Mouse (Mus musculus) limb, embryonic 15.5 days (tissue): Measurements from ENCODE around the gene Enkd1. TPM values are rescaled to one million over a fixed set of nuclear protein-coding genes. Genes with fewer than 3 reads are reported as not detected.

Experiments used
- ATAC-seq: fragments of 200-750 bp; cut with Nextera tagmentation; 2 replicates; pipeline ENCODE4 v1.8.0; 2017; ENCODE audit warnings: low read depth, moderate TSS enrichment; ENCODE audit not compliant: insufficient number of reproducible peaks, low FRiP score, low TSS enrichment
- H3K27ac ChIP-seq: fragments of 300-500 bp; sonication (generic); 2 replicates; pipeline ENCODE4 v1.5.1; 2015; ENCODE audit warnings: moderate library complexity, mild to moderate bottlenecking, inconsistent platforms
- H3K27me3 ChIP-seq: fragments of 300-500 bp; sonication (generic); 2 replicates; pipeline ENCODE4 v1.6.1; 2015; ENCODE audit warnings: inconsistent platforms
- H3K36me3 ChIP-seq: fragments of 300-500 bp; sonication (generic); 2 replicates; pipeline ENCODE4 v1.6.1; 2015; ENCODE audit warnings: inconsistent platforms
- H3K4me1 ChIP-seq: fragments of 300-500 bp; sonication (generic); 2 replicates; pipeline ENCODE4 v1.6.1; 2015; ENCODE audit warnings: inconsistent platforms
- H3K4me2 ChIP-seq: fragments of 300-500 bp; sonication (generic); 2 replicates; pipeline ENCODE4 v1.6.1; 2015; ENCODE audit warnings: mild to moderate bottlenecking, inconsistent platforms
- H3K4me3 ChIP-seq: fragments of 300-500 bp; sonication (generic); 2 replicates; pipeline ENCODE4 v1.5.1; 2015; ENCODE audit warnings: mild to moderate bottlenecking, inconsistent platforms
- H3K9ac ChIP-seq: fragments of 300-500 bp; sonication (generic); 2 replicates; pipeline ENCODE4 v1.6.1; 2015; ENCODE audit warnings: inconsistent platforms
- H3K9me3 ChIP-seq: fragments of 300-500 bp; sonication (generic); 2 replicates; pipeline ENCODE4 v1.6.1; 2016; ENCODE audit warnings: inconsistent platforms
- WGBS: fragments of 180-500 bp; shearing (Covaris S2); methylation state at CpG from one replicate; pipeline ENCODE4 v1.1.7; 2015; 5-methylcytosine and 5-hydroxymethylcytosine counted together
- polyA plus RNA-seq: library from polyadenylated mRNA; unstranded; fragments of >200 nt; fragmentation: Nextera tagmentation; extraction: Ambion mirVana; gene quantifications from 2 replicates; pipeline ENCODE4 v1.2.1, GENCODE M21; 2015

Gene Enkd1
- polyA plus RNA-seq, 1 experiment from 2014 or later = 21.7 TPM

DNA sequence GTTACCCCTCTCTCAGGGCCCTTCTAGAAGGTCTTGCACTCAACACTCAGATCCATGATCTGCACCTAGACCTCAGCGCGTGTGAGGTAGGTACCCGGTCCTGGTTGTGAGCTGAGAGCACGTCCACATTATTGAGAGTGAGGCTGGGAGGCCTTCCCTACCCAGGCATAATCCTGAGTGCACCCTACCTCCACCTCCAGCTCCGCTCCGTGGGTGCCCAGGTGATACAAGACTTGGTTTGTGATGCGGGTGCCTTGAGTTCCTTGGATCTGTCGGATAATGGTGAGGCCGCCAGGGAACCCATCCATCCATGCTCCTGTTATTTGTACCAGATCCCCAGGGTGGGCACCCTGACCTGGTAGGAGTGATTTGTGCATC is 18.0 kb downstream of the Enkd1 start:
- Histone ChIP-seq H3K4me3 (no peak overlapping the region), H3K9me3 (no peaks in the 10 kb centered on the region), H3K27ac (no peak overlapping the region), H3K4me1 (peaks cover 24% of the 10 kb centered on the region), H3K4me2 (no peak overlapping the region), H3K27me3 (peaks cover 10% of the 10 kb centered on the region), H3K9ac (no peak overlapping the region), H3K36me3 (no peaks in the 10 kb centered on the region)
- WGBS = 89% methylated on average over 9 of the region's 9 CpGs
- ATAC-seq = no peak

GRCm38 (mm10) chr8:105689256-105689982 is 18.6 kb downstream of the Enkd1 start:
- no peak for ATAC-seq
- Histone ChIP-seq H3K27ac (no peak overlapping the region), H3K4me1 (peaks cover 22% of the 10 kb centered on the region), H3K27me3 (peaks cover 5% of the 10 kb centered on the region), H3K9ac (no peak overlapping the region), H3K36me3 (0 out of 2 replicates have a peak, but pooled peaks cover 4% of the 10 kb centered on the region), H3K4me3 (no peak overlapping the region), H3K9me3 (no peaks in the 10 kb centered on the region), H3K4me2 (no peak overlapping the region)
- 59% methylated on average over 35 of the region's 35 CpGs for WGBS

DNA sequence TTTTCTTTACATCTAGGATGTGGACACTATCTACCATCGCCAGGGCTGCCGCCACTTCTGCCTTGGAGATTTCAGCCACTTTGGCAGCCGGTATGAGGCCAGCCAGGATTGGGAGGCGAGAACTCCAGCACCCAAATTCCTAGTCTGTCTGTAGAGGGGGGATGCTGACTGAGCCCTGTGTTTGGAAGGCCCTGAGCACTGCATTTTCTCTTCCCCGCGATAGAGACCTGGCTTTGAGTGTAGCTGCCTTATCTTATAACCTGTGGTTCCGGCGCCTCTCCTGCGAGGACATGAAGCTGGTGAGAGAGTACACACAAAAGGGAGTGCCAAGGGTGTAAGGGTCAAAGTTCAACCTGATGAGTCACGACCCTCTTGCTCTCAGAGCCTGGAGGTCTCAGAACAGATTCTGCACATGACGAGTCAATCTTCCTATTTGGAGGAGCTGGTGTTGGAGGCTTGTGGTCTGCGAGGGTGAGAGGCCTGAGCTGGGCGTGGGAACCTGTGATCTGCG is 19.7 kb downstream of the Enkd1 start:
- peaks cover 16% of the 10 kb centered on the region for H3K36me3 ChIP-seq
- ATAC-seq = no peak
- H3K4me1 ChIP-seq = peaks cover 12% of the 10 kb centered on the region
- H3K9me3 ChIP-seq = no peaks in the 10 kb centered on the region
- H3K9ac ChIP-seq = no peak overlapping the region
- no peak overlapping the region for H3K27ac ChIP-seq
- no peak overlapping the region for H3K4me2 ChIP-seq
- no peak overlapping the region for H3K4me3 ChIP-seq
- WGBS = 69% methylated on average over 14 of the region's 14 CpGs
- H3K27me3 ChIP-seq = no peaks in the 10 kb centered on the region; the same call in 1 of the 2 replicates

GRCm38 (mm10) chr8:105687512-105687911 is 20.5 kb downstream of the Enkd1 start:
- Histone ChIP-seq H3K9me3 (no peaks in the 10 kb centered on the region), H3K4me2 (no peak overlapping the region), H3K27ac (no peak overlapping the region), H3K9ac (no peak overlapping the region), H3K27me3 (no peaks in the 10 kb centered on the region; the same call in 1 of the 2 replicates), H3K36me3 (peaks cover 23% of the 10 kb centered on the region), H3K4me3 (no peak overlapping the region), H3K4me1 (peaks cover 12% of the 10 kb centered on the region)
- ATAC-seq = no peak
- 63% methylated on average over 8 of the region's 8 CpGs for WGBS

DNA sequence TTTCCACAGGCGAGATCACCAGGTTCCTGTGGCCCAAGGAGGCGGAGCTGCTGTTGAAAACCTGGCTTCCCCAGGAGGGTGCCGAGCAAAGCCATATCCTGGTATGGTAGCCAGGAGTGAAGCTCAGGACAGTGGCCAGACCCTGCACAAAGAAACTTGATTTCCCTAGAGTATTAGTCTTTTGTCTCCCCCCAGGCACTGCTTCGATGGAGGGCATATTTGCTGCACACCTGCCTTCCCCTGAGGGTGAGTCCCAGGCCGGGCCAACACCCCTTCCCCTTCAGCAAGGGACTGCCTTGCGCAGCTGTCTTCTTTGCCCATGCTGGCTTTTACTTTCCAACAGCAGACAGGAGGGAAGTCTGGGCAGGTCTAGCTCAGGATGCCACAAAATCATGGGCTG is 21.5 kb downstream of the Enkd1 start:
- H3K9me3 ChIP-seq = no peaks in the 10 kb centered on the region
- peaks cover 12% of the 10 kb centered on the region for H3K4me1 ChIP-seq
- no peak overlapping the region for H3K9ac ChIP-seq
- WGBS = 50% methylated on average over 6 of the region's 6 CpGs
- no peak for ATAC-seq
- H3K4me3 ChIP-seq = no peak overlapping the region
- no peaks in the 10 kb centered on the region; the same call in 1 of the 2 replicates for H3K27me3 ChIP-seq
- no peak overlapping the region for H3K27ac ChIP-seq
- H3K36me3 ChIP-seq = peaks cover 32% of the 10 kb centered on the region
- H3K4me2 ChIP-seq = no peak overlapping the region

DNA sequence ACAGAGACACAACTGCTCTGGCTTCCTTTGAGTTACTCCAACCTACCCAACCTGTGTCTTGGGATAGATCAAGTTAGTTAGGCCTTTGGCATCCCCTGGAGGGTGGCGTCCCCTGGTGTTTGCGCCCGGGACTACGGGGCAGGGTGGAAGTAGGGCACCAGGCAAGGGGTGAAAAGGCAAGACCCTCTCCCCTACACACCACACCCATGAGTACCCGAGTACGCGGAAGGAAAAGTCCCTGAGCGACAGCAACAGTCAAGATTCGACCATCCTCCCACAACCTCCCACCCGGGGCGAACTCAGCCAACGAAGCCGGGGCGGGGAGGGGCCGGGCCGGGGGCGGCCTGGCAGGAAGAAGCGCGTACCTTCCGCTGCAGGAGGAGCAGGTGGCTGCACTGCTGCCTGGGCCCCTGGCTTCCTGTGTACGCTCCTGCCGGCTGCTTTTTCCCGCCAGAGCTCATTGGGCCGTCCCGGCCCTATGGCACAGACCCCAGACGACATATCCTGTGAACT is 22.2 kb downstream of the Enkd1 start, which contains the start of gene Carmil2:
Gene Carmil2 (plus strand): TSS at position 479 of the 513 bp plus-strand sequence.
- H3K27ac ChIP-seq = no peak within 1 kb of the TSS
- peaks cover 12% of the 10 kb centered on the region for H3K4me1 ChIP-seq
- ATAC-seq = 0 out of 2 replicates have a peak, but pooled peaks have one; percentile 31
- H3K4me3 ChIP-seq = peak within 1 kb of the TSS; percentile 20
- H3K36me3 ChIP-seq = peaks cover 39% of the 10 kb centered on the region
- H3K27me3 ChIP-seq = no peaks in the 10 kb centered on the region; the same call in 1 of the 2 replicates
- peak within 1 kb of the TSS; percentile 48 for H3K4me2 ChIP-seq
- no peaks in the 10 kb centered on the region for H3K9me3 ChIP-seq
- 0 out of 2 replicates have a peak within 1 kb of the TSS, but pooled peaks have one; percentile 2 for H3K9ac ChIP-seq
- 6% methylated on average over 25 of the region's 26 CpGs for WGBS

GRCm38 (mm10) chr8:105685325-105685724 is 22.7 kb downstream of the Enkd1 start:
- Histone ChIP-seq H3K4me1 (peaks cover 12% of the 10 kb centered on the region), H3K36me3 (peaks cover 44% of the 10 kb centered on the region), H3K9ac (no peak overlapping the region), H3K27ac (no peak overlapping the region), H3K9me3 (no peaks in the 10 kb centered on the region), H3K27me3 (no peaks in the 10 kb centered on the region; the same call in 1 of the 2 replicates), H3K4me2 (no peak overlapping the region), H3K4me3 (no peak overlapping the region)
- 63% methylated on average over 7 of the region's 7 CpGs for WGBS
- ATAC-seq = no peak

GRCm38 (mm10) chr8:105677891-105678290 is 30.1 kb downstream of the Enkd1 start:
- H3K4me3 ChIP-seq = no peak overlapping the region
- 84% methylated on average over 1 of the region's 1 CpGs for WGBS
- no peak overlapping the region for H3K4me2 ChIP-seq
- no peak overlapping the region for H3K9ac ChIP-seq
- no peaks in the 10 kb centered on the region for H3K9me3 ChIP-seq
- H3K27me3 ChIP-seq = no peaks in the 10 kb centered on the region
- H3K36me3 ChIP-seq = peaks cover 93% of the 10 kb centered on the region
- H3K27ac ChIP-seq = no peak overlapping the region
- no peak for ATAC-seq
- no peaks in the 10 kb centered on the region for H3K4me1 ChIP-seq

DNA sequence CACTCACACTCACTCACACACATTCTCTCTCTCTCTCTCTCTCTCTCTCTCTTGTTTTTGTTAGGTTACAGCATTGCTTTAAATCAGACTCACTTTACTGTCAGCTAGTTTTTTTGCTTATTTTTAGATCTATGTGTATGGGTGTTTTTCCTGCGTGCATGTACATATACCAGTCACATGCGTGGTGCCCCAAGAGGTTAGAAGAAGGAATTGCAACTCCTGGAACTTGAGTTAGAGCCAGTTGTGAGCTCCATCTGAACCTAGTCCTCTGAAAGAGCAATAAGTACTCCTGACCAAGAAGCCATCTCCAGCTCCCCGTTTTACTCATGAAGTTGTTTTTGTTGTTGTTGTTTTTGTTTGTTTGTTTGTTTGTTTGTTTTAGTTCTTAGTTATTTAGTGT is 46.8 kb downstream of the Enkd1 start:
- Histone ChIP-seq H3K9ac (no peak overlapping the region), H3K9me3 (no peaks in the 10 kb centered on the region), H3K27ac (no peak overlapping the region), H3K4me3 (no peak overlapping the region), H3K4me1 (no peaks in the 10 kb centered on the region), H3K4me2 (no peak overlapping the region), H3K36me3 (peaks cover 28% of the 10 kb centered on the region), H3K27me3 (no peaks in the 10 kb centered on the region)
- no peak for ATAC-seq
- 73% methylated on average over 3 of the region's 3 CpGs for WGBS

- no peak overlapping the region for H3K27ac ChIP-seq
- H3K27me3 ChIP-seq = no peaks in the 10 kb centered on the region
- peaks cover 18% of the 10 kb centered on the region for H3K36me3 ChIP-seq
- H3K9ac ChIP-seq = no peak overlapping the region
- no peak overlapping the region for H3K4me3 ChIP-seq
- no peaks in the 10 kb centered on the region for H3K9me3 ChIP-seq
- no peaks in the 10 kb centered on the region for H3K4me1 ChIP-seq
- H3K4me2 ChIP-seq = no peak overlapping the region
- ATAC-seq = no peak
Measured at GRCm38 (mm10) chr8:105657641-105658040, 50.4 kb downstream of the Enkd1 start.
